ENCODE assay signal across 8 mouse cellular contexts in the genomic region with DNA sequence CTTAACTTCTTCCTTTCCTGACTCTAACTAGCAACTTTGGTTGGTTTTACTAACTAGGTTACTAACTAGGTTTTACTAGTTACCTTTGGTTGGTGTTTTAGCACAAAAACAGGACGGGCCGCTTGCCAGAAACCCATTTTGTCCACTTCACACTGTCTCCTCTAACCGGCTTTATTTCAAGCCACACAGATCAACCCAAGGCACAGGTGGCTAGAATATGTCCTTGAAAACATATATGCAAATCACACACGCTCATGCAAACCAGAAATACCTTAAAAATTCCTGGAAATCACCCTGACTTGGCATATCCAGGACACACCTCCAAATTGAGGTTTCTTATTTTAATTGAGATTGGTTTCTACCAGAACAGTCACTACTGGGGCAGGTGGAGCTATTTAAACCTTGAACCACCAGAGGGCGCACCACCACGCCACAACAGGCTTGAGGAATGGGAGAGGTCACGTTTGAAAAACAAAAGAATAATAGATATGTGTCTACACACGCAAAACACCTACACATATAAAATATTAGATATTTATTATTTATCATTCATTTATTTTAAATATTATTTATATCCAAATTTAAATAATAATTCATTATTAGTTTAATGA. TPM values are rescaled to one million over a fixed set of nuclear protein-coding genes. Genes with fewer than 3 reads are reported as not detected.
A peak's percentile ranks its signal among the peaks of the same experiment; 100 is the strongest.
DNase-seq lines count a peak whose midpoint lies in the region; ATAC-seq and TF ChIP-seq lines count a peak whose summit lies in the region.

No protein-coding gene starts in this region.

- no peak overlapping the region for H3K4me3 ChIP-seq in CH12.LX (replicated peaks in 1 of 3; ENCODE audit: low read depth in 2 of 3, low read length in 2 of 3, poor library complexity in 1 of 3)
- no peak overlapping the region for H3K4me3 ChIP-seq in lung, embryonic 14.5 days (ENCODE audit: low read depth, low read length)

- no peaks in the 10 kb centered on the region for H3K9me3 ChIP-seq in CH12.LX (replicated peaks; ENCODE audit: low read length)
- no peaks in the 10 kb centered on the region for H3K9me3 ChIP-seq in lung, embryonic 14.5 days (ENCODE audit: low read depth, low read length)

- TF ChIP-seq EP300 in CH12.LX (IDR thresholded peaks at IDR 0.05; ENCODE audit: low read length): no peak

- no peaks in the 10 kb centered on the region for H3K36me3 ChIP-seq in CH12.LX (replicated peaks in 1 of 2; ENCODE audit: control insufficient read depth in 1 of 2, insufficient read depth in 1 of 2, low read length in 1 of 2)
- no peaks in the 10 kb centered on the region for H3K36me3 ChIP-seq in lung, embryonic 14.5 days (ENCODE audit: insufficient read depth)

- no peak overlapping the region for H3K4me2 ChIP-seq in CH12.LX (ENCODE audit: insufficient read depth, low read depth, poor library complexity, severe bottlenecking)
- no peak overlapping the region for H3K4me2 ChIP-seq in lung, embryonic 14.5 days

- peak; percentile 75 for DNase-seq in CH12.LX (ENCODE audit: extremely low read depth)
- peak; percentile 41 for DNase-seq in adrenal gland, adult 8-10 months
- peak; percentile 69 for DNase-seq in embryo, embryonic 9.5 days (ENCODE audit: extremely low spot score)
- DNase-seq in kidney, postnatal 4 days: peak; percentile 86 to 87
- DNase-seq in lung, embryonic 14.5 days: peak; percentile 89
- DNase-seq in ovary, postnatal 36 days (ENCODE audit: low spot score): peak; percentile 55
- DNase-seq in thymus, postnatal 10 days (ENCODE audit: low spot score in 2 of 2): peak; percentile 59 to 79

- peak; percentile 62 for TF ChIP-seq RAD21 in CH12.LX (IDR thresholded peaks at IDR 0.05; ENCODE audit: low read depth, low read length)

- dilution Hi-C loops in CH12.LX (cut with MboI; ENCODE audit: extremely low pct_ligation_motif_present, extremely low pct_unique_long_range_greater_than_20kb, low sequenced_read_pairs): no loop called here

- in situ Hi-C loops in CH12.LX (cut with MboI; ENCODE audit: low pct_ligation_motif_present, low pct_unique_long_range_greater_than_20kb, low sequenced_read_pairs): loop anchor here (5.0 kb wide), 1 partner anchor 251 kb away; no protein-coding TSS in a partner anchor

- 31% methylated on average over 8 of the region's 8 CpGs for WGBS in lung, embryonic 14.5 days

- H3K79me2 ChIP-seq in CH12.LX (replicated peaks; ENCODE audit: control insufficient read depth, extremely low read depth, insufficient read depth, poor library complexity, severe bottlenecking): no peaks in the 10 kb centered on the region

- no peak for TF ChIP-seq POLR2A in CH12.LX (IDR thresholded peaks at IDR 0.05; ENCODE audit: low read depth, low read length)

- H3K4me1 ChIP-seq in CH12.LX (ENCODE audit: control insufficient read depth in 1 of 2, insufficient read depth in 2 of 2): no peaks in the 10 kb centered on the region
- no peaks in the 10 kb centered on the region for H3K4me1 ChIP-seq in lung, embryonic 14.5 days (ENCODE audit: insufficient read depth)

- no peaks in the 10 kb centered on the region for H3K27me3 ChIP-seq in CH12.LX (replicated peaks)
- H3K27me3 ChIP-seq in lung, embryonic 14.5 days (ENCODE audit: insufficient read depth, low read length): no peaks in the 10 kb centered on the region

- peak; percentile 53 to 86 for TF ChIP-seq CTCF in CH12.LX (conservative IDR thresholded peaks at IDR 0.05 in 1 of 2, IDR thresholded peaks at IDR 0.05 in 1 of 2; ENCODE audit: low read depth in 2 of 2, low read length in 2 of 2)
- peak; percentile 89 for TF ChIP-seq CTCF in lung, embryonic 14.5 days (IDR thresholded peaks at IDR 0.05; ENCODE audit: low read depth)

- H3K9ac ChIP-seq in CH12.LX (ENCODE audit: insufficient read depth, low read depth): no peak overlapping the region
- H3K9ac ChIP-seq in lung, embryonic 14.5 days: no peak overlapping the region

- H3K27ac ChIP-seq in CH12.LX (ENCODE audit: insufficient read depth, low read depth): no peak overlapping the region
- H3K27ac ChIP-seq in lung, embryonic 14.5 days (ENCODE audit: low read depth): no peak overlapping the region

- ATAC-seq in granulocyte monocyte progenitor cell, adult 5-6 weeks (replicated peaks; ENCODE audit: poor library complexity, severe bottlenecking): peak; percentile 71; the same call in 1 of the 2 replicates
- no peak for ATAC-seq in lung, embryonic 14.5 days (ENCODE audit: insufficient read depth)

TF ChIP-seq in CH12.LX, 34 proteins besides CTCF, POLR2A, EP300 and RAD21:
- no peak for TF ChIP-seq ZMIZ1 (IDR thresholded peaks at IDR 0.05; ENCODE audit: low read depth, low read length)
- TF ChIP-seq RCOR1 (conservative IDR thresholded peaks at IDR 0.05; ENCODE audit: low read depth, low read length): no peak
- TF ChIP-seq CHD1 (IDR thresholded peaks at IDR 0.05; ENCODE audit: low read depth, low read length): no peak
- TF ChIP-seq HCFC1 (IDR thresholded peaks at IDR 0.05; ENCODE audit: low read depth, low read length): no peak
- peak; percentile 90 for TF ChIP-seq BHLHE40 (IDR thresholded peaks at IDR 0.05; ENCODE audit: low read depth, low read length)
- TF ChIP-seq KAT2A (IDR thresholded peaks at IDR 0.05; ENCODE audit: insufficient replicate concordance, low read length): no peak
- TF ChIP-seq NELFE (IDR thresholded peaks at IDR 0.05; ENCODE audit: low read depth, low read length): no peak
- TF ChIP-seq PAX5 (IDR thresholded peaks at IDR 0.05; ENCODE audit: low read length): no peak
- TF ChIP-seq MAX (IDR thresholded peaks at IDR 0.05; ENCODE audit: low read length): no peak
- TF ChIP-seq E2F4 (IDR thresholded peaks at IDR 0.05; ENCODE audit: insufficient replicate concordance, low read depth, low read length): no peak
- no peak for TF ChIP-seq TCF12 (IDR thresholded peaks at IDR 0.05; ENCODE audit: low read depth, low read length)
- no peak for TF ChIP-seq ZKSCAN1 (IDR thresholded peaks at IDR 0.05; ENCODE audit: borderline replicate concordance, low read depth, low read length)
- TF ChIP-seq SMC3 (IDR thresholded peaks at IDR 0.05; ENCODE audit: low read depth, low read length): peak; percentile 80
- no peak for TF ChIP-seq GABPA (IDR thresholded peaks at IDR 0.05; ENCODE audit: insufficient replicate concordance, low read depth, low read length)
- TF ChIP-seq ETS1 (conservative IDR thresholded peaks at IDR 0.05; ENCODE audit: low read depth, low read length): no peak
- TF ChIP-seq TBP (conservative IDR thresholded peaks at IDR 0.05; ENCODE audit: low read depth, low read length): no peak
- 0 out of 2 replicates have a peak, but pooled peaks have one; percentile 24 for TF ChIP-seq MYC (IDR thresholded peaks at IDR 0.05; ENCODE audit: low read depth, low read length)
- TF ChIP-seq POLR2AphosphoS2 (IDR thresholded peaks at IDR 0.05; ENCODE audit: low read depth, low read length): no peak

RNA-seq across cellular contexts. Expression of gene Tmem252, which starts 52.1 kb away (rescaled TPM):
- total RNA-seq in CH12.LX (2012; rRNA removed) (not detected in 2 replicates), CH12.LX (2014; rRNA removed) (not detected in 2 replicates)
- polyA plus RNA-seq in CH12.LX (2012; ENCODE audit: insufficient read length, low read depth): not detected in 2 replicates
- total RNA-seq in adrenal gland, adult 8-10 months (2022): under 1 TPM; 0.09 to 0.24 (median 0.16) TPM
- not detected in 2 replicates for total RNA-seq in granulocyte monocyte progenitor cell, adult 5-6 weeks (2014; fragmentation: Nextera tagmentation)
- total RNA-seq in granulocyte monocyte progenitor cell, adult 5-6 weeks (2017): not detected in 2 replicates
- polyA plus RNA-seq in lung, embryonic 14.5 days (2014; fragmentation: Nextera tagmentation; extraction: Ambion mirVana): 3.0 and 3.5 TPM in 2 replicates
